Mouse (Mus musculus) cerebellum, postnatal 4 days (tissue): ENCODE results near the gene Wdhd1.

ENCODE experiments used
- DNase-seq, 2 experiments: peaks; one replicate each; pipeline ENCODE4 v3.0.0; 2022; ENCODE audit warnings: low spot score in 2 of 2, mixed read lengths in 1 of 2

Wdhd1 gene

DNA sequence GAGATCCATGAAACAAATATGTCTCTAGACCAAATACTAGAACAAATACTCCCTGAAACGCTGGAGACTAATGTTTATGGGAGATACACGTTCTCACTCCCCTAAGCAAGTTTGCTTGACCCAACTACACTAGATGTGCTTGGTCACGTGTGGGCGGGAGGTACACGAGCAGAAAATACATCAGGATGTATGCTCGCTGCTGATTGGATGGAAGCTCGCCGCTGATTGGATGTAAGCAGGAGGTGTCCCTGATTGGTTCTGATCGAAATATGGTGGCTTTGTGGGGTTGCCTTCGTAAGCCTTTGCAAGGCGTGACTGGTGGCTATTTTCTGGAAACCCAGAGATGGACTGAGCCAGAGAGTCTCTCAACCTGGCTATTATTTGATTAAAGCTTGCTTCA, 55.1 kb downstream of the Wdhd1 start:
- no peak for DNase-seq

DNA sequence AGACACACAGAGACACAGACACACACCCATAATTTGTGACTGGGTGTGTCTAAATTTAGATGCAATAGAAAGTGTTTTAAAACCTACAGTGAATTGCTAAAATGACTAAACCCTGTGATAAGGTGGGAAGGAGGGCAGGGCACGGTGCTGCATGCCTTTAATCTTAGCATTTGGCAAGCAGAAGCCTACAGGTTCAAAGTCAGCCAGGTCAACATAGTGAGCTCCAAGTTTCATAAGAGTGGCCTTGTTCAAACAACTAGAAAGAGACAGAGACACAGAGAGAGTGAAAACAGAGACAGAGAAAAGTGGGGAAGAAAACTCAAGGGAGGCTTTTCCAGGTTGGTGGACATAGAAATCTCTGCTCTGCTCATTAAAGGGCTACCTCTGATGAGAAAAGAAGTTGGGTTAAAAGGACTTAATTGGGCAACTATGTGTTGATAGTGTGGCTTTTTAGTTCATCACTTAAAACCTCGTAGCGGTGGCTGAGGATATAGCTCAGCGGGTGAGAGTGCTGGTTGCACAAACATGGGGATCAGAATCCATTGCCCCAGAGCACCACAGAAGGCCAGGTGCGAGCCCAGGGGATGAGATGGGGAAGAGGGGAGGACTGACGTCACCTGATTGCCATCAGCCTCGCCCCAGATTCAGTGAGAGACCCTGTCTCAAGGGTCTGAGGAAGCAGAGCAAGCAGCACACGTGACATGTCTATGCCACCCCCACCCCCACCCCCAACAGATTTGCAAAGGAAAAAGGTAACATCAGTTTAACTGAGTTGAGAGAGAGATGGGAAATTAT, 56.2 kb downstream of the Wdhd1 start:
- DNase-seq: no peak

- DNase-seq: no peak
These were observed 57.7 kb downstream of the Wdhd1 start for GRCm38 (mm10) chr14:47218766-47219606.

GRCm38 (mm10) chr14:47216541-47216940, 60.1 kb downstream of the Wdhd1 start:
- DNase-seq: no peak

GRCm38 (mm10) chr14:47214367-47214766, 62.3 kb downstream of the Wdhd1 start:
- no peak for DNase-seq

- no peak for DNase-seq
These were observed 63.4 kb downstream of the Wdhd1 start for GRCm38 (mm10) chr14:47213305-47213704.

DNA sequence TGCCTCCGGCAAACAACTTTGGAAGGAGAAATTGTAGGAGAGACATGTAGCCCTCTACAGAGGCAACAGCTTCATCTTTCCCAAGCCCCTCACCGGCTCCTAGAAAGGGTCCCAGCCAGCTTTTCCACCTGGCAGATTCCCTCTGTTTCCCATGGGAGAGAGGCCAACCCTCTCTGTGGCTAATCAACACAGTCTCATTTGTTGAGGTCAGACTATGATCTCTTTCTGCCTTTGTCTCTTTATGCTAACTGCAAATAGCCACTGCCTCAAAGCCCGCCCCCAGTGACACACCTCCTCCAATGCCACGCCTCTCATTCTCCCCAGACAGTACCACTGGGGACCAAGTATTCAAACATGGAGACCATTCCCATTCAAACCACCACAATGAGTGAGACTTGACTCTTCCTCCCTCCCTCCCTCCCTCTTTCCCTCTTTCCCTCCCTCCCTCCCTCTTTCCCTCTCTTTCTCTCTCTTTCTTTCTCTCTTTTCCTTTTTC, 66.9 kb downstream of the Wdhd1 start:
- no peak for DNase-seq

- DNase-seq: no peak
These were observed 67.8 kb downstream of the Wdhd1 start for GRCm38 (mm10) chr14:47208564-47209493.

DNA sequence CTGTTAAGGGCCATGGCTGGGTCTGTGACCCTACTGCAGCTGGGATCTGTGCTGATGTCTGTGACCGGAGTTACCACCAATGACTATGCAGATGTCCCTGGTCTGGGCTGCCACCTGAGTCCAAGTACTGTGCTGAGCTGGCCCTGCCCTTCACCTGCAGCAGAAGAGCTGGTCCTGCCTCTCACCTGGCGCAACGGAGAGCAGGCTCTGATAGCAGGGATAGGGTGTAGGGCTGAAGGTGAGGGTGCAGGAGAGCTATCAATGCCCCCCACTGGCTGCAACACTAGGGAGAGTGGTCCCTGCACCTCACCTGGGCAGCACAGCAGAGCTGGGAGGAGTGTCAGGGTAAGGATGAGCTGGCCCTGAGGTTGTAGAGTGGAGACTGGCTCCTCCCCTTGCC, 70.1 kb downstream of the Wdhd1 start:
- no peak for DNase-seq

- no peak for DNase-seq
These were observed 71.2 kb downstream of the Wdhd1 start for GRCm38 (mm10) chr14:47205270-47205972.

DNA sequence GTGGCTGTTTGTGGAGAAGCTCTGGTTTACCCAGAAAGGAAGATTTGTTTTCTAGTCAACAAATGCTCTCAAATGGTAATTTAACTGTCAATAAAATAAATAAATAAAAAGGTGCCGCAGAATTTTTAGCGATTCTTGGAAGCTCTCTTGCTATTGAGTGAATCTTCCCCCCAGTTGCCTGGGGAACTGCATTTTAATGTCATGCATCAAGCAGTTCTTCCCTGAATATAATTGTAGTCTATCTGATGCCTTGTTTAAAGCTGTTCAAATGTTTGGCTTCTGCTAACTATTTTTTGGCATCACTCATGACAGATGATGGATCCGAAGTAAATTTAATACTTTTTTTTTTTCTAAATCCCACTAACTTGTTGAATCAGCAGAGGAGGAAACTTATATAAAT, 79.3 kb downstream of the Wdhd1 start:
- no peak for DNase-seq

GRCm38 (mm10) chr14:47196711-47197110, 79.9 kb downstream of the Wdhd1 start:
- no peak for DNase-seq

GRCm38 (mm10) chr14:47194096-47194495, 82.6 kb downstream of the Wdhd1 start:
- DNase-seq: no peak

DNA sequence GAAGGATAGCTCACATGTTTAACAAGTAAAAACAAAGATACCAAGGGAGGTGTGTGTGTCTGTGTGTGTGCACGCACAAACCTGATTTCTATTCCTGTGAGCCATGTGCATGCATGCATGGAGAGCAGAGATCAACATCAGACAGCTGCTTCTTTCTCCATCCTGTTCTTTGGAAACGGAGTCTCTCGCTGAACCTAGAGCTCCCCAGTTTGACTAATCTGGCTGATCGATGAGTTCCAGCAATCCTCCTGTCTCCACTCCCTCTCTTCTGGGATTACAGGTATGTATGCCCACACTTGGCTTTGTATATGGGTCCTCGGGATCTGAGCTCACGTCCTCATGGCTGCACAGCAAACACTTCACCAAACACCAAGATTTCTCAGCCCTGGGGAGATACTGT, 83.2 kb downstream of the Wdhd1 start:
- no peak for DNase-seq

GRCm38 (mm10) chr14:47191861-47192260, 84.8 kb downstream of the Wdhd1 start:
- DNase-seq: no peak
